Mouse (Mus musculus): ENCODE results near the gene Ptger4. TPM values are rescaled to one million over a fixed set of nuclear protein-coding genes. Genes with fewer than 3 reads are reported as not detected.

Gene Ptger4
- 8.3 and 10.3 TPM in 2 replicates for total RNA-seq (2017)

DNA sequence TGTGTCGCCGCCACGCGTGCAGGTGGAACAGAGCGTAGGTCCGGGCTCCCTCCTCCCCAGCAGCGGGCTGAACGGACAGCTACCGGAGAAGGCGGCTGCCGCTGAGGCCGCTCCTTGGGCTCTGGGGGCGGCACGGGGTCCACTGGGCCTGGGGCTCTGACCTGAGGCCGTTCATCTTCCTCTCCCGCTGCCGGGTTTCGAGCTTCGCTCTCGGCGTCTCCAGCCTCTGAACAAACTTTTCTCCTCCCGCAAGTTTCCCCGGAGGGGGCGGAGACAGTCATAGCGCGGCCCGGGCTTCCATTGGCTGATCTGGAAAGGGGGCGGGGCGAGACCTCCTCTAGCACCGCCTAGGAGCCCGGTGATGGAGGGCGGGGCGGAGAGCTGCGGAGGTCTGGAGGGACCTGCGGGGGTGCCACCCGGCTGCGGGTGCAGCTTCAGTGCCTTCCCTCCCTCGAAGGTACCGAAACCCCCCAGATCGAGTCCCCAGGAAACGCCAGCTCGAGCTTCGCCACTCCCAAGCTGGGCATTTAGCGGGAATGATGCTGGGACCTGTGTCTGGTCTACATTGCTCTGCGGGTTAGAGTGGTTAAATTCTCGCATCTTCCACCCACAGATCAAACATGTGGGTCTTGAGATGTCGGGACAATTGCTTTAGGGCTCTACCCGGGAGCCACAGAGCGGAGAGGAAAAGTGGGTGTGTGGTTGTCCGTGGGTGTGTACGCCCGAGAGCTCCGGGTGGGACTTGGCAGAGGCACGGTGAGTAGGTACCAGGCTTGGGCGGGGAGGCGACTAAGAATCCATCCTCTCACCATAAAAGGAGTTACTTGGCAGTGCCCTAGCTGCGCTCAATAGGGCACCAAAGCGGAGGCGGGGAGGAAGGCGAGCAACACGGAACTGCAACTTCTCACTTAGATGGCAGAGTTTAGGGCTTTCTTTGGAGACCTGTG, at the start of gene Ptger4:
Gene Ptger4 (minus strand): TSS at position 229 of the 947 bp plus-strand sequence.
- ATAC-seq (replicated peaks; ENCODE audit: low read depth, poor library complexity, severe bottlenecking) = peak; percentile 70

DNA sequence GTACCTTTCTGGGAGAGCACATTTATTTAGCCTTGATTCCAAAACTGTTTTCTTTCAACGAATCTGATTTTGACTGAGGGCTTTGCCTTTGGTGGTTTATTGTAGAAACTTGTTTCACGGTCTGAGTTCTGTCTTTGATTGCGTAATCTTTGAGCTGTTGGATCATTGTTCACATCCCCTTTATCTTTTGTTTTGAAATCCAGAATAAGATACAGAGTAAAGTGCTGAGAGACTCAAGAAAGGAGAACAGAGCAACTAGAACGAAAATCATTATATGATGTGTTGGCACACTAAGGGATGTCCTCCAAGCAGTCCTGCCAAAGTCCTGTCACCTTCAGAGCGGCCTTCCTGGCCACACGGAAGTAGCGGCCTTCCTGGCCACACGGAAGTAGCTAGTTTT, 44.4 kb upstream of the Ptger4 start:
- ATAC-seq (replicated peaks; ENCODE audit: low read depth, poor library complexity, severe bottlenecking) = peak; percentile 73; the same call in 1 of the 2 replicates

GRCm38 (mm10) chr15:5287072-5287471, 43.1 kb upstream of the Ptger4 start:
- no peak for ATAC-seq (replicated peaks; ENCODE audit: low read depth, poor library complexity, severe bottlenecking)

DNA sequence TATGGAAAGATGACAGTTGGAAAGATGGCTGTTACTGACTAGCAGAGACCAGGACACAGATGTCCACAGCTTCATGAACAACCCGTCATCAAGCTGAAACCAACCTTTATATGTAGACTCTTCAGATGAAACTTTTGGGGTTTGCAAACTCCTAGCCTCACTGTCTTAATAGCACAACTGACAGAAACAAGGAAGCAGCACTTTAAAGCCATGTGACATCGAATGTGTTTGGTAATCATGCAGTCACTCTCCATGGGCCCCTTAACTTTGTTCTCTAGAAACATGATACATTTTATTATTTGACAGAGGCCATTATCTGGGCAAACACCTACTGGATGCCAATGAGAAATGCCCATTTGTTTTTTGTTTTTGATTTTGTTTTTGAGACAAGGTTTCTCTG, 37.3 kb upstream of the Ptger4 start:
- ATAC-seq (replicated peaks; ENCODE audit: low read depth, poor library complexity, severe bottlenecking) = no peak

DNA sequence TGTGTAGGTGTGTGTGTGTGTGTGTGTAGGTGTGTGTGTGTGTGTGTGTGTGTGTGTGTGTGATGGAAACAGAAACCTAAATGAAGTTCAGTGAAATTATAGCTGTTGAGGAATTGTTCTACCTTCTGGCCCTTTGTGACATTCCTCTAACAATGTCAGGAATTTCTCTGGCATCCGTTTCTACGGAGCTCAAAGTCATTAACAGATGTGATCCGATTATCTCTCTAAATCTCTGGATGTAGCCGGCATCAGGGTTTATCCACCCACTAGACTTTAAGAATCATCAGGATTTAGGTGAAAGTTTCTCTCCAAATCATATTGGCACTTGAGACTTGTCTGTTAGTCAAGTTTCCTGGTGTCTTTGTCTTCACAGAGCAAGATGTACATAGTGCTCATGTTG, 35.8 kb upstream of the Ptger4 start:
- no peak for ATAC-seq (replicated peaks; ENCODE audit: low read depth, poor library complexity, severe bottlenecking)

DNA sequence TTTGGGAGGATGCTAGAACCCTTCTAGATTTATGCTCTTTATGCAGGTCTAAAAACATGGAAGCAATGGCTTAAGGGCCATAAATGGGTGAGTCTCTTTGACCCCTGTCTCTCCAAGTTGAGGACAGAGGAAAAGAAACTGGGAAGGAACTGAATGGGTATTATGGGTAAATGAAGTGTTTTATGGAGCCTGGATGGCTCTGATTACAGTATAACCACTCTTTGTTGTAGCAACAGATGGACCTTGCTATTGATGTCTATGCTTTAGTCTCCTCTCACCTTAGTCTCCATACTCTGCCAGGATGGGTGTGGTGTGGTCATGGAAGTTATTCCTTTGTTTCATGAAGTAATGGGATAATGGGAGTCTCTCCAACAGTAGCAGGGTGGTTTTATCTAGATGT, 34.5 kb upstream of the Ptger4 start:
- no peak for ATAC-seq (replicated peaks; ENCODE audit: low read depth, poor library complexity, severe bottlenecking)

DNA sequence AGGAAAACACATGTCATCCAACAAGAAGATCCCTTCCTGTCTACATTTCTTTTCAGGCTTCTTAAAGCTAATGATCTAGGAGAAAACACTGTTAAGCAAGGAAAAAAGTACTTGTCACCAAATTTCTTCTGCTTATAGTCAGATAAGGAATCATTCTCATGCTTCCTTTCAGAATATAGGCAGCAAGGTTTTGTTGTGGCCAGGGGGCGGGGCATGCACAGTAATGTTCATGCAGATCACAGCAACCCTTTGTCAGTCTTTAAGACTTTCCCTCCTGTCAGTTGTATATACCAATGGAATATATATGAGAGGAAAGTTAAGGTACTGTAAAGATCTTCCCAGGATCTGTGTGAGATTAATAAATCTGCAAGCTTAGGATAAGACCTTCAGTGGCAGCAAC, 30.0 kb upstream of the Ptger4 start:
- ATAC-seq (replicated peaks; ENCODE audit: low read depth, poor library complexity, severe bottlenecking) = peak; percentile 47; the same call in 1 of the 2 replicates

DNA sequence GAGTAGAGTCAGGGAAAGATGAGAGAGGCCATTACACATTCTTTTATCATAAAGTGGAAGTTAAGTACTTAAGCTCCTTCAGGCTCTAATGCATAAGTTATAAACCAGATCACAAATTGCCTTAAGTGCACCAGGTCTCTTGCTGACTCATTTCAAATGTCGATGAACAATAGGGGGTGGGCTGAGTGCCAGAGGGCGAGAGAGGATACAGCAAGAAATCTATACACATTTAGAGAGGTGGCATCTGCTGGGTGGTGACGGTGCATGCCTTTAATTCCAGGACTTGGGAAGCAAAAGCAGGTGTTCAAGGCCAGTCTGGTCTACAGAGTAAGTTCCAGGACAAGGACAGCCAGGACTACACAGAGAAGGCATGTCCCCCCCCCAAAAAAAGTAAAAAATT, 22.1 kb upstream of the Ptger4 start:
- no peak for ATAC-seq (replicated peaks; ENCODE audit: low read depth, poor library complexity, severe bottlenecking)

DNA sequence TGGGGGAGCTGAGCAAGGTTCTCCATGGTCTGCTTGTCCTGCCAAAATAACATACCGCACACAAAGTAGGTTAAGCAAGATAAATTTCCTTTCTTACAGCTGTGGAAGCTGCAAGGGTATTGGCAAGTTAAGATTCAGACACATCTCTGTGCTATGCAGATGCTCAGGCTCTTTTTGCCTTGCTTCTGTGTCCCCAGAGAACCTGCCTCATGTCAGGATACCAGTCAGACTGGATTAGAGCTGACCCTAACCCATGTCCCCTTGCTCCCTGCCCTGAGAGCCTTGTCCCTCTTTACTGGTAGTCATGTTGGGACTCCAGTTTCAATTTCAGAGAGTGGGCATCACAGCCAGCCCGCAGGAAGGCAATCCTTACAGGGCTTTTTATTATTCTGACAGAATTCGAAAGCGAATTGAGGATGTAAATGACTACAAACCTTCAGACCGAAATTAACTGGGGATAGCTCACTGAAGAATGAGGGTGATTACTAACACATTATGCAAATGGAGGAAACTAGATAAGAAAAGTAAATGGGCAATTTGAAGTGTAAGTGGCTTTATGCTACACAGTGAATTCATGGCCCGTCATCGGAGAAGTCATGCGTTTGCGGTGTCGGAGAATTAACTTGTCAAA, 19.0 kb upstream of the Ptger4 start:
- peak; percentile 57 for ATAC-seq (replicated peaks; ENCODE audit: low read depth, poor library complexity, severe bottlenecking)

DNA sequence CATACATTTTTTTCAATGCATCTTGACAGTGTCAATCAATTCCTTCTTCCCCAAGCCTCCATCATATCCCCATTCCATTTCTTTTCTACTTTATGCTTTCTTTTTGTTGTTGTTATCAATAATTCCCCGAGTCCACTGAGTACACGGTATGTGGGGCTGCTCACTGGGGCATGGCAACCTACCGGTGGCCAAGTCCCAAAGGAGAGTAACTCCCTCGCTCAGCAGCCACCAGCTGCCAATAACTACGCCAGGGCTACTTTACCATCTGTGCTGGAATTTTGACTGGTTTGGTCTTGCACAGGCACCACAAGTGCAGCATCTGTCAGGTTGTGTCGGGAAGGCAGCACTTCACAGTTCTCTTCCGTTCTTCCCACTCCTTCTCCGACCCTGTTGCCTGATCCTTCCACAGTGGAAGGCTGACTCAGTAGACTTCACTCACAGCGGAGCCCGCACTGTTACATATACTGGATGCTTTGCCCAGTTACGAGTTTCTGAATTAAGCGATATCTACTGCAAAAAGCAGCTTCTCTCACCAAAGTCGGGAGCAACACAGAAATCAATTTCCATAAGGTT, 18.2 kb upstream of the Ptger4 start:
- no peak for ATAC-seq (replicated peaks; ENCODE audit: low read depth, poor library complexity, severe bottlenecking)

GRCm38 (mm10) chr15:5261004-5261403, 17.0 kb upstream of the Ptger4 start:
- ATAC-seq (replicated peaks; ENCODE audit: low read depth, poor library complexity, severe bottlenecking) = peak; percentile 88

DNA sequence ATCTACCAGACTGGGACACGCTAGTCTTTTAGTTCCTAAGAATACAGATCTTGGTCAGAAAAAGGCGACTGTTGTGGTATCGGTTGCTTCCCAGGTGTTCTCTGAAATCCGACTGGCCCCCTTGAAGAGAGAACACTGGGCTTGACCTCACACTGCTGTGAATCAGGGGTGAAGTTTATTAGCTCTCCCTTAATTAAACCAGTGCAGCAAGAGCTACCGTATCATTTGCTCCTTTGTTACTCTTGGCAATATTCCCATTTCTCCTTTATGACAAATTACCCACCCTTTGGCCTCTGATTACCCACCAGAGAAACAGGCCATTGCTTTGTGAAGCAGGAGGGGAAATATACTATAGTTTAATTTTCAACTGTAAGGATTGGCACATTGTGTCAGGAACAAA, 16.2 kb upstream of the Ptger4 start:
- no peak for ATAC-seq (replicated peaks; ENCODE audit: low read depth, poor library complexity, severe bottlenecking)

DNA sequence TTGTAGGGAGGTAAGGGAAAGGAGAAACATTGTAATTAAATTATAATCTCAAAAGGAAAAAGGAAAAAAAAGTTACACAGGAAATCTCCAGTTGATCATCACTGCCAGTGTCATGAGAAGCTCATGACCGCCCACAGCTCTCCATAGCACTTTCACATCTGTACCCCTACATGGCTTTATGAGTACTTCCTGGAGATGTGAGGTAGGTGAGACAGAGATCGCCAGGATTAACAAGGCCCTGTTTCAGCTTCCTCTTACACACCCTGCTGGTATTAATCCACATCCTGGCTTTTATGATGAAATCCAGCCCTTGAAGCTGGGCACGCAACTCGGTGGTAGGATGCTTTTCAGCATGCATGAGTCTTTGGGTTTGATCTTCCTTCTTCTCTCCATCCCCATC, 6.2 kb upstream of the Ptger4 start:
- ATAC-seq (replicated peaks; ENCODE audit: low read depth, poor library complexity, severe bottlenecking) = peak; percentile 76

GRCm38 (mm10) chr15:5243036-5243958, 690 bp downstream of the Ptger4 start:
- no peak; the same call in 1 of the 2 replicates for ATAC-seq (replicated peaks; ENCODE audit: low read depth, poor library complexity, severe bottlenecking)

GRCm38 (mm10) chr15:5242241-5243035, 1.5 kb downstream of the Ptger4 start:
- peak; percentile 10; the same call in 1 of the 2 replicates for ATAC-seq (replicated peaks; ENCODE audit: low read depth, poor library complexity, severe bottlenecking)

- peak; percentile 10; the same call in 1 of the 2 replicates for ATAC-seq (replicated peaks; ENCODE audit: low read depth, poor library complexity, severe bottlenecking)
These were observed 2.4 kb downstream of the Ptger4 start for GRCm38 (mm10) chr15:5241304-5242201.

- no peak for ATAC-seq (replicated peaks; ENCODE audit: low read depth, poor library complexity, severe bottlenecking)
These were observed 3.6 kb downstream of the Ptger4 start for GRCm38 (mm10) chr15:5240360-5240759.

DNA sequence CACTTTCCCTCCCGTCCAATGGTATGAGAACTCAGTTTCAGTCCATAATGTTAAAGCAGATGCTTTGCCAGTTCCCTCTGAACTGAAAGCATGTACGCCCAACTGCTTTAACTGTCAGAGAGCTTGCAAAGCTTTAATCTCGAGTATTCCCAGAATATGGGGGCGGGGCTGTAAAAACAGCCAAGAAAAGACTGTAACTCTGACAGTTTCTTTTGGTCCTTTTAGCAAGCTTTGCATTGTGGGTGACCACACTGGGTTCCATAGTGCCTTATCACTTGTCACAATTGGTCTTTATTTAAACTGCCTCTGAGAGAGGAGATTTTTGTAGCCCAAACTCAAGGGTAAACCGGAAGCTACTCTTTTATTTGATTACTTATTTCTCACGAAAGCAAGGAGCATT, 4.1 kb downstream of the Ptger4 start:
- ATAC-seq (replicated peaks; ENCODE audit: low read depth, poor library complexity, severe bottlenecking) = peak; percentile 9
